7 mouse cellular contexts compared by ENCODE assay signal in the genomic region with DNA sequence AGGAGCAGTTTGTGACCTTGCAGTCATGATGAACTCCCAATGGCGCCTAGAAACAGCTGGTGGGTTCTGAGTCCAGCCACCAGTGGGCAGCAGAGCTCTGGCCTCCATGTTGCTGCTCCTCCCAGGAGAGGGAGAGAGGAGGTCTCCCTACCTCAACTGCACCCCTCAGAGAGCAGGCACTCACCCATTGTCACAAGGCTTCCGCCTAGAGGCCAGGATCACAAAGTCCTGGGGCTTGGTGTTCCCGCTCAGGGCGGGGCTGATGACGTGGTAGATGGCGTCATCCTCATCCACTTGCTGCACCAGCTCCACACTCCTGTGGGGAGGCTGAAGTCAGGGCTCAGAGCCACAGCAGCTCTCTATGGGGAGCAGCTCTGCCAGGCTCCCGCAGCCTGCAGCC. TPM values are rescaled to one million over a fixed set of nuclear protein-coding genes. Genes with fewer than 3 reads are reported as not detected.
A peak's percentile ranks its signal among the peaks of the same experiment; 100 is the strongest.
DNase-seq lines count a peak whose midpoint lies in the region; ATAC-seq lines count a peak whose summit lies in the region.

No protein-coding gene starts in this region.

- H3K27me3 ChIP-seq in intestine, embryonic 16.5 days (replicated peaks; ENCODE audit: control insufficient read depth, insufficient read depth, low read length): no peaks in the 10 kb centered on the region

- peak overlapping the region; percentile 27; the same call in 1 of the 2 replicates for H3K9ac ChIP-seq in intestine, embryonic 16.5 days (ENCODE audit: low read depth, low read length)

- peak overlapping the region; percentile 26; the same call in 1 of the 2 replicates for H3K4me2 ChIP-seq in intestine, embryonic 16.5 days (ENCODE audit: low read depth, low read length)

- peak; percentile 85 for ATAC-seq in intestine, embryonic 16.5 days

- H3K4me3 ChIP-seq in intestine, embryonic 16.5 days (ENCODE audit: low read length): no peak overlapping the region

- intact Hi-C loops in gastrocnemius, postnatal 36 days (cut with DNase I): loop anchor here (5.0 kb wide), 2 partner anchors 88 to 413 kb away; no protein-coding TSS in a partner anchor
- intact Hi-C loops in left cerebral cortex, postnatal 25 days (cut with DNase I): no loop called here

- H3K9me3 ChIP-seq in intestine, embryonic 16.5 days (ENCODE audit: control insufficient read depth, low read length): no peaks in the 10 kb centered on the region

- DNase-seq in adrenal gland, postnatal 10 days: peak; percentile 79
- DNase-seq in embryo, embryonic 11 days: peak; percentile 83
- peak; percentile 41 to 42 for DNase-seq in gastrocnemius, postnatal 36 days
- peak; percentile 71 to 88 for DNase-seq in left cerebral cortex, postnatal 25 days (ENCODE audit: low spot score in 2 of 2)
- DNase-seq in mesoderm, embryonic 11.5 days (ENCODE audit: low read depth, low spot score): peak; percentile 88
- DNase-seq in skeletal muscle tissue, adult 2 months (ENCODE audit: low read depth, low spot score): peak; percentile 41

- H3K36me3 ChIP-seq in intestine, embryonic 16.5 days (ENCODE audit: control insufficient read depth, insufficient read depth, low read length): 0 out of 2 replicates have a peak, but pooled peaks cover 2% of the 10 kb centered on the region

- WGBS in intestine, embryonic 16.5 days: 2% methylated on average over 7 of the region's 7 CpGs

- H3K4me1 ChIP-seq in intestine, embryonic 16.5 days (ENCODE audit: control insufficient read depth, insufficient read depth, low read length): peaks cover 13% of the 10 kb centered on the region; the same call in 1 of the 2 replicates

- H3K27ac ChIP-seq in intestine, embryonic 16.5 days (ENCODE audit: low read length): peak overlapping the region; percentile 43; the same call in 1 of the 2 replicates

RNA-seq across cellular contexts. Expression of a gene that starts 16.0 kb away (rescaled TPM):
- under 1 TPM; 0.27 to 0.30 TPM for total RNA-seq in adrenal gland, postnatal 10 days (2021)
- not detected for total RNA-seq in gastrocnemius, postnatal 36 days (2021)
- 0.73 and 1.5 TPM in 2 replicates for polyA plus RNA-seq in intestine, embryonic 16.5 days (2015; fragmentation: Nextera tagmentation; extraction: Ambion mirVana)
- total RNA-seq in left cerebral cortex, postnatal 25 days (2021): not detected

RNA-seq across cellular contexts. Expression of a gene that starts 19.0 kb away (rescaled TPM):
- 1 to 10 TPM in 1 of 2 experiments, under 1 TPM in 1; 0.48 to 1.1 TPM for total RNA-seq in adrenal gland, postnatal 10 days (2021)
- total RNA-seq in gastrocnemius, postnatal 36 days (2021): under 1 TPM; 0.47 to 0.64 TPM
- polyA plus RNA-seq in intestine, embryonic 16.5 days (2015; fragmentation: Nextera tagmentation; extraction: Ambion mirVana): 0.20 and 0.22 TPM in 2 replicates
- total RNA-seq in left cerebral cortex, postnatal 25 days (2021): 1 to 10 TPM; 2.3 to 2.9 TPM

RNA-seq across cellular contexts. Expression of a gene that starts 55.1 kb away (rescaled TPM):
- total RNA-seq in adrenal gland, postnatal 10 days (2021): 10 to 100 TPM; 35.1 to 37.9 TPM
- total RNA-seq in gastrocnemius, postnatal 36 days (2021): 1 to 10 TPM; 7.9 to 9.5 TPM
- polyA plus RNA-seq in intestine, embryonic 16.5 days (2015; fragmentation: Nextera tagmentation; extraction: Ambion mirVana): 18.3 and 21.5 TPM in 2 replicates
- 10 to 100 TPM; 39.1 to 53.0 TPM for total RNA-seq in left cerebral cortex, postnatal 25 days (2021)
